Mouse (Mus musculus): ENCODE data around the gene Ccdc9.

DNA sequence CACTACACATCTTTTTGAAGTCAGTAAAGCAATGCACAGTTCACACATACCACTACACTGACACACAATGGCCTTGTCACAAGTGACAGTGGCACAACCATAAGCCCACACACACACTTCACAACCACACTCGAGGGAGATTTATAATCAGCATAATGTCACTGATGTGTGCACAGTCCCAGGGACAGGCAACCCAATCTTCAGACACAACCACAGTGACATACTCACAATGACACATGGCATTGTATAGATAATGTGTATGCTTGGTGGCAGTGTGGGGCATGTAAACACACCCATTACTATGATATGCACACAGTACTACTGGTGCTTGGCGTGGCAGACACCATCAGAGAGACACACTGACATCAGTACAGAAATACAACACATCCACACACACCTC is 9.6 kb upstream of the Ccdc9 start:
- no peak for TF ChIP-seq CTCF (IDR thresholded peaks at IDR 0.05; ENCODE audit: borderline replicate concordance, insufficient read depth, low read depth, low read length)
- no peak for TF ChIP-seq POLR2A (IDR thresholded peaks at IDR 0.05; ENCODE audit: borderline replicate concordance, insufficient read depth, low read length)
